Mouse (Mus musculus) embryonic facial prominence, embryonic 11.5 days (tissue): ENCODE data around the gene Sulf2. TPM values are rescaled to one million over a fixed set of nuclear protein-coding genes. Genes with fewer than 3 reads are reported as not detected.
"Not testable (repeated sequence)": the region's sequence is repeated elsewhere in the genome, so short reads cannot be mapped to it uniquely, and the experiment has no call there.

ENCODE experiments used
- ATAC-seq: fragments of 200-750 bp; cut with Nextera tagmentation; replicated peaks from 2 replicates; pipeline ENCODE4 v1.8.0; 2017; ENCODE audit warnings: low read depth; ENCODE audit not compliant: insufficient number of reproducible peaks, low FRiP score, low TSS enrichment
- DNase-seq: peaks from one replicate; pipeline ENCODE4 v3.0.0-alpha.2; 2015; ENCODE audit warnings: low spot score
- H3K27ac ChIP-seq: fragments of 300-500 bp; sonication (generic); replicated peaks from 2 replicates; pipeline ENCODE4 v1.5.1; 2014; ENCODE audit warnings: mild to moderate bottlenecking, low read depth, low read length, control low read depth
- H3K27me3 ChIP-seq: fragments of 300-500 bp; sonication (generic); 2 replicates; pipeline ENCODE4 v1.6.1; 2014; ENCODE audit warnings: mild to moderate bottlenecking, low read length, moderate library complexity, mixed read lengths; ENCODE audit not compliant: control insufficient read depth, insufficient read depth
- H3K36me3 ChIP-seq: fragments of 300-500 bp; sonication (generic); replicated peaks from 2 replicates; pipeline ENCODE4 v1.6.1; 2014; ENCODE audit warnings: low read depth, mild to moderate bottlenecking, low read length, moderate library complexity, mixed read lengths; ENCODE audit not compliant: control insufficient read depth, insufficient read depth
- H3K4me1 ChIP-seq: fragments of 300-500 bp; sonication (generic); 2 replicates; pipeline ENCODE4 v1.6.1; 2014; ENCODE audit warnings: low read length, mixed read lengths; ENCODE audit not compliant: control insufficient read depth, insufficient read depth
- H3K4me2 ChIP-seq: fragments of 300-500 bp; sonication (generic); 2 replicates; pipeline ENCODE4 v1.6.1; 2014; ENCODE audit warnings: low read depth, mild to moderate bottlenecking, control low read depth, low read length, moderate library complexity
- H3K4me3 ChIP-seq: fragments of 300-500 bp; sonication (generic); 2 replicates; pipeline ENCODE4 v1.5.1; 2014; ENCODE audit warnings: low read depth, low read length, control low read depth
- H3K9ac ChIP-seq: fragments of 300-500 bp; sonication (generic); replicated peaks from 2 replicates; pipeline ENCODE4 v1.6.1; 2014; ENCODE audit warnings: mild to moderate bottlenecking, control low read depth, low read length
- H3K9me3 ChIP-seq: fragments of 300-500 bp; sonication (generic); replicated peaks from 2 replicates; pipeline ENCODE4 v1.6.1; 2016; ENCODE audit warnings: mild to moderate bottlenecking, low read length, inconsistent platforms, mixed read lengths; ENCODE audit not compliant: control insufficient read depth
- WGBS: fragments of 180-500 bp; shearing (Covaris S2); extraction: QIAGEN DNeasy Blood & Tissue Kit; methylation state at CpG from one replicate; pipeline ENCODE4 v1.1.7; 2014; 5-methylcytosine and 5-hydroxymethylcytosine counted together
- polyA plus RNA-seq: library from polyadenylated mRNA; unstranded; fragments of >200 nt; fragmentation: Nextera tagmentation; extraction: Ambion mirVana; gene quantifications from 2 replicates; pipeline ENCODE4 v1.2.1, GENCODE M21; 2014

The Sulf2 gene
- polyA plus RNA-seq, 1 experiment from 2014 or later: 168 TPM

DNA sequence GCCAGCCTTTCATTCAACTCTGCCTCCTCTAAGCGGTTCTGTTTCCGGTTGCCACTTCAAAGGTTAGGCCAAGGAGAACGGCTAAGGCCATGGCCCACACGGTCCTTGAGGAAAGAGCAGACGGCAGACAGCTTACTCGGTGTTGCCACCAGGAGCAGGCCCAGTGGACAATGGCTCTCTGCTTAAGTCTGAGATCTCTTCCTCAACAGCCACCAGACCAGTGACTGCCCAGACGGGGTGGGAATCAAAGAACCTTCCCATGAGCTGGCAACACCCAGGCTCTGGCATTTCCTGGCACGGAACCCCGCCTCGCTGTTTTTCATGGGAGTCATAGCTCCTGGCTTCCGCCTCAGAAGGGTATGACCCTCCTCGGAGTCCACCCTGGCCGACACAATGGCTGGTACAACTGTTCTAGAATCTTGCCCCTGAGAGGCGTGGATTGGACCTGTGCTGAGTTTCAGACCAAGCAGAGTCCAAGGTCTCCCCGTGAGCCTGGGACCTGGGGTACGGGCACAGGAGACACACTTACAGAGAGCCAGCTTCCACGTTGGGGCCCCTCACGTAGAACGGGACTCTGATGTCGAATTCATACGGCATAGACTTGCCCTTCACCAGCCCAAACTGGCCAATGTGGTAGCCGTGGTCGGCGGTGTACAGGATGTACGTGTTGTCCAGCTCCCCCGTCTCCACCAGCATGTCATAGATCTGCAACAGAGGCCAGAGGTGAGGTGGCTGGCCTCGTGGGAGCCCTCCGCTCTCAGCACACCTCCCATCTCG is 68.8 kb downstream of the Sulf2 start:
- no peak for DNase-seq
- no peak overlapping the region; the same call in 1 of the 2 replicates for H3K9ac ChIP-seq
- H3K27me3 ChIP-seq: no peaks in the 10 kb centered on the region
- H3K4me3 ChIP-seq: no peak overlapping the region
- peaks cover 4% of the 10 kb centered on the region; the same call in 1 of the 2 replicates for H3K4me1 ChIP-seq
- H3K36me3 ChIP-seq: peaks cover 4% of the 10 kb centered on the region
- no peaks in the 10 kb centered on the region for H3K9me3 ChIP-seq
- WGBS: 91% methylated on average over 29 of the region's 29 CpGs
- H3K4me2 ChIP-seq: no peak overlapping the region
- H3K27ac ChIP-seq: no peak overlapping the region
- no peak for ATAC-seq

DNA sequence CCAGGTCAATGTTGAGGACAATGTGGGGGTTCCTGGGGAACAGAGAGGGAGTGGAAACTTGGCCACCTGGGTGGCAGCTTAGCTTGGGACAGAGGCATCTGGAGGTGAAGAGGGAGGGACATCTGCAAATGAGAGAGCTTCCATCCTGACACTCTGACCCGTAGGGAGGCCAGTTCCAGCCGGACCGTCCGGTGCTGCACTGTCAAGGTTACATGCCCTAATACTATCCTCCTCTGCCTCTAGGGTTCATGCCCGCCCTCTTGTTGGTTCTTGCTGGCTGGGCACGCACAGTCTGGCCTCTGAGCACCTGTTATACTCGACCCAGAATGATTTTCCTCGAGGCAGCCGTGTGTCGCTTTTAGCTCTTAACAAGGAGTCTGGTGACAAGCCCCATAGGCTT is 69.7 kb downstream of the Sulf2 start:
- no peak overlapping the region for H3K4me3 ChIP-seq
- H3K4me1 ChIP-seq: peaks cover 4% of the 10 kb centered on the region; the same call in 1 of the 2 replicates
- no peaks in the 10 kb centered on the region for H3K9me3 ChIP-seq
- no peaks in the 10 kb centered on the region for H3K27me3 ChIP-seq
- ATAC-seq (no peak), DNase-seq (no peak)
- no peak overlapping the region for H3K4me2 ChIP-seq
- H3K9ac ChIP-seq: no peak overlapping the region
- no peak overlapping the region for H3K27ac ChIP-seq
- H3K36me3 ChIP-seq: peaks cover 9% of the 10 kb centered on the region
- 85% methylated on average over 10 of the region's 10 CpGs for WGBS

DNA sequence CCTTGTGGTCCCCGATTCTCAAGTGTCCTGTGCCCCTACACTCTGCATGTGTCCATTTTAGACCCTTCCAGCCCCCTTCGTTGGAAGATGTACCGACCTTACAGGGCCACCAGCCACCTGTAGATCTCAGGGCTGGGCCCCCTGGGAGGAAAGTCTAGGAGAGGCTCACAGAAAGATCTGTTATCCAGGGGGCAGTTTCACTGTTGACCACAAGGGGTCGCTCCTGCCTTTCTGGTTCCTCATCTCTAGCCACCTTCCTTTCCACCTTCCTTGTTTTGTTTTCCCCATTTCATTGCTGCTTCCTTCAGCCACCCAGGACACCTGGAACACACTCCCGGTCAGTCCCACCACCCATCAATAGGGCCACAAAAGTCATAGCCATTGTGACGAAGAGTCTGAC is 70.5 kb downstream of the Sulf2 start:
- H3K27me3 ChIP-seq, H3K36me3 ChIP-seq, H3K4me3 ChIP-seq, H3K9ac ChIP-seq, H3K27ac ChIP-seq, ATAC-seq, H3K9me3 ChIP-seq, H3K4me2 ChIP-seq, H3K4me1 ChIP-seq: not testable (repeated sequence)
- DNase-seq: peak; percentile 73
- 41% methylated on average over 6 of the region's 6 CpGs for WGBS

GRCm38 (mm10) chr2:166084111-166084510 is 71.4 kb downstream of the Sulf2 start:
- H3K4me2 ChIP-seq: no peak overlapping the region

GRCm38 (mm10) chr2:166083542-166084031 is 71.9 kb downstream of the Sulf2 start:
- DNase-seq: no peak
- H3K27me3 ChIP-seq: no peaks in the 10 kb centered on the region
- H3K36me3 ChIP-seq: peaks cover 7% of the 10 kb centered on the region
- ATAC-seq: no peak
- H3K4me1 ChIP-seq: no peaks in the 10 kb centered on the region
- WGBS: 83% methylated on average over 9 of the region's 9 CpGs
- no peak overlapping the region for H3K4me3 ChIP-seq
- H3K4me2 ChIP-seq: no peak overlapping the region
- no peaks in the 10 kb centered on the region for H3K9me3 ChIP-seq
- H3K27ac ChIP-seq: no peak overlapping the region
- no peak overlapping the region for H3K9ac ChIP-seq

More at GRCm38 (mm10) chr2:166084111-166084510, 71.4 kb downstream of the Sulf2 start:
- H3K4me3 ChIP-seq: no peak overlapping the region
- peaks cover 7% of the 10 kb centered on the region for H3K36me3 ChIP-seq
- WGBS: 92% methylated on average over 7 of the region's 7 CpGs
- no peak overlapping the region for H3K9ac ChIP-seq
- H3K27ac ChIP-seq: no peak overlapping the region
- ATAC-seq (no peak), DNase-seq (no peak)
- H3K27me3 ChIP-seq: no peaks in the 10 kb centered on the region
- no peaks in the 10 kb centered on the region for H3K4me1 ChIP-seq
- no peaks in the 10 kb centered on the region for H3K9me3 ChIP-seq

GRCm38 (mm10) chr2:166082661-166083060 is 72.8 kb downstream of the Sulf2 start:
- H3K27ac ChIP-seq: no peak overlapping the region
- no peak overlapping the region for H3K4me2 ChIP-seq
- H3K9me3 ChIP-seq: no peaks in the 10 kb centered on the region
- H3K36me3 ChIP-seq: peaks cover 9% of the 10 kb centered on the region
- H3K4me3 ChIP-seq: no peak overlapping the region
- H3K4me1 ChIP-seq: no peaks in the 10 kb centered on the region
- no peak for DNase-seq
- no peaks in the 10 kb centered on the region for H3K27me3 ChIP-seq
- no peak overlapping the region for H3K9ac ChIP-seq
- ATAC-seq: no peak
- 77% methylated on average over 10 of the region's 10 CpGs for WGBS

DNA sequence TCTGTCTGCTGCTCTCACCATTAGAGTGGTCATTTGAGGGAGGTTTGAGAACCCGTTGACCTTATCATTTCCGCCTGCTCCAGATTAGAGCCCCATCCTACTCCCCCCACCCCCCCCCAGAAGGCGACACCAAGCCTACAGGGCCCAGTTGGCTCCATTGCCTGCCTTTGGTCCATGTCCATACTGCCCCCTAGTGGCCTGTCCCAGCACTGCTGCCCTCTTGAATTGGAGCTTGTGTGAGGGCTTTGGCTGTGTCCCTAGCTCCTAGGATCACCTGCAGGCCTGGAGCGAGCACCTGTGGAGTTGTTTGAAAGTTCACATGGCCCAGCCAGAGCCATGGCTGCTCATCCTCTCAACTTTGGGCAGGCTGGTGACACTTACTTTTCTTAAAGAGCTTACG is 73.3 kb downstream of the Sulf2 start:
- Histone ChIP-seq H3K4me3 (no peak overlapping the region), H3K9ac (no peak overlapping the region), H3K27ac (no peak overlapping the region), H3K9me3 (no peaks in the 10 kb centered on the region), H3K4me2 (no peak overlapping the region), H3K36me3 (peaks cover 9% of the 10 kb centered on the region), H3K27me3 (no peaks in the 10 kb centered on the region), H3K4me1 (no peaks in the 10 kb centered on the region)
- 56% methylated on average over 5 of the region's 5 CpGs for WGBS
- DNase-seq: peak; percentile 83
- ATAC-seq: no peak

- DNase-seq (no peak), ATAC-seq (no peak)
- Histone ChIP-seq H3K27ac (no peak overlapping the region), H3K27me3 (no peaks in the 10 kb centered on the region), H3K4me2 (no peak overlapping the region), H3K9ac (no peak overlapping the region), H3K36me3 (peaks cover 9% of the 10 kb centered on the region), H3K9me3 (no peaks in the 10 kb centered on the region), H3K4me3 (no peak overlapping the region), H3K4me1 (no peaks in the 10 kb centered on the region)
- 90% methylated on average over 21 of the region's 21 CpGs for WGBS
Observed at GRCm38 (mm10) chr2:166080967-166081750, 74.3 kb downstream of the Sulf2 start.
